Mouse (Mus musculus) MEL (cell line): ENCODE measurements around the gene Pnpt1. TPM values are rescaled to one million over a fixed set of nuclear protein-coding genes. Genes with fewer than 3 reads are reported as not detected.

Experiments used
- DNase-seq: peaks from one replicate; pipeline ENCODE4 v3.0.0; 2011; ENCODE audit warnings: low read depth, low spot score
- H3K27ac ChIP-seq: 2 replicates; pipeline ENCODE4 v1.5.1; 2012; ENCODE audit warnings: low read depth, mild to moderate bottlenecking, control low read depth, low read length, moderate library complexity; ENCODE audit not compliant: control insufficient read depth
- H3K27me3 ChIP-seq, 2 experiments: fragments of 150-350 bp in 1 of 2; sonication (generic) in 1 of 2; 2 replicates each; pipeline ENCODE4 v1.6.1; 2012; ENCODE audit warnings: low read length in 2 of 2, mild to moderate bottlenecking in 2 of 2, improper control_type of control experiment in 1 of 2, moderate library complexity in 1 of 2; ENCODE audit not compliant: insufficient read depth in 2 of 2, control insufficient read depth in 1 of 2
- H3K36me3 ChIP-seq, 2 experiments: 2 replicates each; pipeline ENCODE4 v1.6.1; 2012 to 2014; ENCODE audit warnings: low read length in 2 of 2, improper control_type of control experiment in 1 of 2, inconsistent platforms in 1 of 2, mild to moderate bottlenecking in 1 of 2; ENCODE audit not compliant: insufficient read depth in 2 of 2, control insufficient read depth in 1 of 2
- H3K4me1 ChIP-seq, 2 experiments: fragments of 150-350 bp in 1 of 2; sonication (generic) in 1 of 2; 2 replicates each; pipeline ENCODE4 v1.6.1; 2012; ENCODE audit warnings: low read length in 2 of 2, improper control_type of control experiment in 1 of 2, mild to moderate bottlenecking in 1 of 2; ENCODE audit not compliant: insufficient read depth in 2 of 2, control insufficient read depth in 1 of 2
- H3K4me3 ChIP-seq, 2 experiments: fragments of 150-350 bp in 1 of 2; sonication (generic) in 1 of 2; 2 replicates each; pipeline ENCODE4 v1.5.1; 2012; ENCODE audit warnings: low read depth in 2 of 2, low read length in 2 of 2, mild to moderate bottlenecking in 2 of 2, moderate library complexity in 2 of 2, control low read depth in 1 of 2, improper control_type of control experiment in 1 of 2; ENCODE audit not compliant: control insufficient read depth in 1 of 2, insufficient read depth in 1 of 2
- H3K79me2 ChIP-seq: 2 replicates; pipeline ENCODE4 v1.6.1; 2012; ENCODE audit warnings: mild to moderate bottlenecking, low read length, moderate library complexity; ENCODE audit not compliant: control insufficient read depth, poor library complexity, insufficient read depth
- H3K9ac ChIP-seq: 2 replicates; pipeline ENCODE4 v1.6.1; 2012; ENCODE audit warnings: low read depth, mild to moderate bottlenecking, control low read depth, low read length, moderate library complexity; ENCODE audit not compliant: control insufficient read depth, poor library complexity, severe bottlenecking
- H3K9me3 ChIP-seq: fragments of 150-350 bp; sonication (generic); replicated peaks from 2 replicates; pipeline ENCODE4 v1.6.1; 2012; ENCODE audit warnings: mild to moderate bottlenecking, low read length, improper control_type of control experiment, moderate library complexity; ENCODE audit not compliant: insufficient read depth
- CHD1 ChIP-seq: IDR thresholded peaks from 2 replicates; pipeline ENCODE4 v1.6.1; 2012; ENCODE audit warnings: low read depth, mild to moderate bottlenecking, inconsistent platforms, low read length, improper control_type of control experiment
- CHD2 ChIP-seq: IDR thresholded peaks from 2 replicates; pipeline ENCODE4 v1.6.1; 2011; ENCODE audit warnings: low read length, improper control_type of control experiment
- CTCF ChIP-seq, 3 experiments: IDR thresholded peaks in 2 of 3; conservative IDR thresholded peaks in 1 of 3; 2 replicates each; pipeline ENCODE4 v1.5.1; 2011 to 2012; ENCODE audit warnings: low read length in 3 of 3, low read depth in 2 of 3, mild to moderate bottlenecking in 2 of 3, improper control_type of control experiment in 1 of 3, inconsistent platforms in 1 of 3, mixed read lengths in 1 of 3, moderate library complexity in 1 of 3; ENCODE audit not compliant: control insufficient read depth in 1 of 3, insufficient read depth in 1 of 3, poor library complexity in 1 of 3, severe bottlenecking in 1 of 3
- E2F4 ChIP-seq: IDR thresholded peaks from 2 replicates; pipeline ENCODE4 v1.6.1; 2011; ENCODE audit warnings: low read depth, low read length, improper control_type of control experiment, borderline replicate concordance
- ELF1 ChIP-seq: IDR thresholded peaks from 2 replicates; pipeline ENCODE4 v1.6.1; 2014; ENCODE audit warnings: low read depth, mild to moderate bottlenecking, inconsistent platforms, low read length, improper control_type of control experiment, moderate library complexity
- ETS1 ChIP-seq: IDR thresholded peaks from 2 replicates; pipeline ENCODE4 v1.6.1; 2012; ENCODE audit warnings: low read depth, mild to moderate bottlenecking, inconsistent platforms, low read length, improper control_type of control experiment, moderate library complexity
- GABPA ChIP-seq: IDR thresholded peaks from 2 replicates; pipeline ENCODE4 v1.6.1; 2012; ENCODE audit warnings: low read depth, mild to moderate bottlenecking, inconsistent platforms, low read length, improper control_type of control experiment, moderate library complexity
- HCFC1 ChIP-seq: IDR thresholded peaks from 2 replicates; pipeline ENCODE4 v1.6.1; 2012; ENCODE audit warnings: low read depth, mild to moderate bottlenecking, inconsistent platforms, low read length, improper control_type of control experiment, moderate library complexity
- JUND ChIP-seq: IDR thresholded peaks from 2 replicates; pipeline ENCODE4 v1.6.1; 2011; ENCODE audit warnings: low read depth, mild to moderate bottlenecking, improper control_type of control experiment, low read length
- MAX ChIP-seq: IDR thresholded peaks from 2 replicates; pipeline ENCODE4 v1.6.1; 2011; ENCODE audit warnings: low read length, improper control_type of control experiment
- MXI1 ChIP-seq: IDR thresholded peaks from 2 replicates; pipeline ENCODE4 v1.6.1; 2011; ENCODE audit warnings: mild to moderate bottlenecking, low read depth, low read length, improper control_type of control experiment
- MYB ChIP-seq: IDR thresholded peaks from 2 replicates; pipeline ENCODE4 v1.6.1; 2011; ENCODE audit warnings: mild to moderate bottlenecking, low read depth, low read length, improper control_type of control experiment
- MYC ChIP-seq: IDR thresholded peaks from 2 replicates; pipeline ENCODE4 v1.6.1; 2011; ENCODE audit warnings: low read depth, mild to moderate bottlenecking, low read length, improper control_type of control experiment, moderate library complexity
- NRF1 ChIP-seq: IDR thresholded peaks from 2 replicates; pipeline ENCODE4 v1.6.1; 2014; ENCODE audit warnings: low read depth, mild to moderate bottlenecking, inconsistent platforms, low read length, improper control_type of control experiment, moderate library complexity; ENCODE audit not compliant: poor library complexity, insufficient read depth, severe bottlenecking
- POLR2A ChIP-seq, 2 experiments: IDR thresholded peaks; 2 replicates each; pipeline ENCODE4 v1.6.1; 2011 to 2012; ENCODE audit warnings: low read length in 2 of 2, mild to moderate bottlenecking in 2 of 2, control low read depth in 1 of 2, improper control_type of control experiment in 1 of 2, low read depth in 1 of 2, moderate library complexity in 1 of 2; ENCODE audit not compliant: control insufficient read depth in 1 of 2, insufficient read depth in 1 of 2, poor library complexity in 1 of 2
- POLR2AphosphoS2 ChIP-seq: IDR thresholded peaks from 2 replicates; pipeline ENCODE4 v1.6.1; 2011; ENCODE audit warnings: low read length, improper control_type of control experiment
- POLR2AphosphoS5 ChIP-seq: IDR thresholded peaks from 2 replicates; pipeline ENCODE4 v1.6.1; 2012; ENCODE audit warnings: low read depth, borderline replicate concordance, mild to moderate bottlenecking, inconsistent platforms, low read length, moderate library complexity, mixed read lengths
- RCOR1 ChIP-seq: IDR thresholded peaks from 2 replicates; pipeline ENCODE4 v1.6.1; 2012; ENCODE audit warnings: low read depth, mild to moderate bottlenecking, inconsistent platforms, low read length, improper control_type of control experiment
- SIN3A ChIP-seq: IDR thresholded peaks from 2 replicates; pipeline ENCODE4 v1.6.1; 2012; ENCODE audit warnings: low read length, improper control_type of control experiment, inconsistent platforms
- SMC3 ChIP-seq: IDR thresholded peaks from 2 replicates; pipeline ENCODE4 v1.6.1; 2011; ENCODE audit warnings: low read depth, low read length, improper control_type of control experiment
- TAL1 ChIP-seq: IDR thresholded peaks from 2 replicates; pipeline ENCODE4 v1.6.1; 2012; ENCODE audit warnings: mild to moderate bottlenecking, inconsistent platforms, low read length, moderate library complexity, mixed read lengths
- TBP ChIP-seq: IDR thresholded peaks from 2 replicates; pipeline ENCODE4 v1.8.0; 2011; ENCODE audit warnings: low read depth, low read length, improper control_type of control experiment
- UBTF ChIP-seq: IDR thresholded peaks from 2 replicates; pipeline ENCODE4 v1.6.1; 2012; ENCODE audit warnings: low read depth, mild to moderate bottlenecking, inconsistent platforms, low read length, improper control_type of control experiment, moderate library complexity, borderline replicate concordance; ENCODE audit not compliant: insufficient read depth
- USF1 ChIP-seq: IDR thresholded peaks from 2 replicates; pipeline ENCODE4 v1.6.1; 2014; ENCODE audit warnings: low read depth, mild to moderate bottlenecking, inconsistent platforms, low read length, improper control_type of control experiment, moderate library complexity
- ZC3H11A ChIP-seq: IDR thresholded peaks from 2 replicates; pipeline ENCODE4 v1.6.1; 2012; ENCODE audit warnings: low read depth, mild to moderate bottlenecking, inconsistent platforms, low read length, improper control_type of control experiment
- ZKSCAN1 ChIP-seq: IDR thresholded peaks from 2 replicates; pipeline ENCODE4 v1.6.1; 2012; ENCODE audit warnings: low read depth, mild to moderate bottlenecking, inconsistent platforms, low read length, improper control_type of control experiment, moderate library complexity
- ZNF384 ChIP-seq: IDR thresholded peaks from 2 replicates; pipeline ENCODE4 v1.6.1; 2012; ENCODE audit warnings: low read depth, mild to moderate bottlenecking, inconsistent platforms, low read length, improper control_type of control experiment
- polyA plus RNA-seq, 2 experiments: library from polyadenylated mRNA; stranded (reverse) in 1 of 2; unstranded in 1 of 2; fragments of >175 nt in 1 of 2; fragments of >200 nt in 1 of 2; gene quantifications; 2 replicates each; pipeline versions ENCODE4 v1.2.1 to v1.2.4; 2012; ENCODE audit warnings: low replicate concordance in 2 of 2, low read depth in 1 of 2; ENCODE audit not compliant: insufficient read length in 2 of 2, insufficient read depth in 1 of 2, missing spikeins in 1 of 2
- total RNA-seq: library from RNA; depleted of rRNA; stranded (reverse); fragments of 300-350 nt; gene quantifications from 2 replicates; pipeline ENCODE4 v1.2.3, GENCODE M21; 2012

Gene Pnpt1
- total and polyA plus RNA-seq, 3 experiments, result 56.2 to 85.0 TPM; not detected in 1

DNA sequence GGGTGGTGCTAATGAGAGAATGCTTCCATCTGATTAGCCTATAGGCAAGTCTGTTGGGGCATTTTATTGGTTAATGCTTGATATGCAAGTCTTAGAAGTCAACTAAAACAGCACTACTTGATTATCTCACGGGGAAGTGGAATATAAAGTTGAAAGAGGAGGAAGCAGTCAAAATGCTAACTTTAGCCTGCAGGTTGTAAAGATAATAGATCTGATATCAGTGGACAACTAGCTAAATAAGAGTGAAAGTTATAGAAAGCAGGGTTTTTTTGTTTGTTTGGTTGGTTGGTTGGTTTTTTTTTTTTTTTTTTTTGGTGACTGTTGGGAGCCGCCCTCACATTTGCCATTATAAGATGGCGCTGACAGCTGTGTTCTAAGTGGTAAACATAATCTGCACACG is 33.0 kb downstream of the Pnpt1 start (continued):
- TF ChIP-seq CHD1, result no peak
- TF ChIP-seq ETS1, result peak; percentile 43; the same call in 1 of the 2 replicates
- no peak for TF ChIP-seq MYB
- TF ChIP-seq ELF1, result no peak
- no peak for TF ChIP-seq GABPA
- TF ChIP-seq MXI1, result no peak
- no peak for TF ChIP-seq TAL1
- no peak for TF ChIP-seq POLR2AphosphoS5
- no peak for TF ChIP-seq E2F4
- no peak for TF ChIP-seq TBP

DNA sequence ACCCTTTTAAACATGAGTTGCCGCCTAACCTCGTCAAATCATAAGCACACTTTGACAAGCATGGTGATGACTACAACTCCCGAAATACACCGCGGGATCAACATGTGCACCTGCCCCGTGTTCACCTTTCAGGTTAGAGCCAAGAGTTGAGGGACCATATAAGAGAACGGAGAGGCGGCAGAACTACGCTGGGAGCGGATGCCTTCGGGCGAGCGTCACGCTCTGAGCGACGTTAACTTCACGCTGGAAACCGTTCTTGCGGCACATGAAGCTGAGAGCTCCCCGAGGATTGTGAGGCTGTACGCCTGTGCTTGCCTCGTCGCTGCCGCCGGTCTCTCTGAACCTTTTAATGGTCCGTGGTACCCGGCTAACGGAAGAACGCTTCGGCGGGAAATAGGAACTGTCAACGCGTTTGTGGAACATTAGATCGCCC is 41.4 kb downstream of the Pnpt1 start:
- peak; percentile 80 for DNase-seq
- Histone ChIP-seq H3K27ac (peak overlapping the region; percentile 67), H3K27me3 (no peaks in the 10 kb centered on the region), H3K4me1 (peaks cover 14 to 23% of the 10 kb centered on the region in 2 experiments; a peak in 3 of 4 replicates), H3K79me2 (peaks cover 34% of the 10 kb centered on the region), H3K9ac (peak overlapping the region; percentile 83)
- peak; percentile 89 for TF ChIP-seq HCFC1
- no peak for TF ChIP-seq ZNF384
- TF ChIP-seq UBTF, result no peak
- TF ChIP-seq POLR2AphosphoS2, result peak; percentile 2; the same call in 1 of the 2 replicates
- TF ChIP-seq USF1, result peak; percentile 45; the same call in 1 of the 2 replicates
- TF ChIP-seq SIN3A, result peak; percentile 83
- TF ChIP-seq JUND, result no peak
- no peak for TF ChIP-seq MYB
- TF ChIP-seq SMC3, result 0 out of 2 replicates have a peak, but pooled peaks have one; percentile 7
- TF ChIP-seq TBP, result peak; percentile 29; the same call in 1 of the 2 replicates
- TF ChIP-seq NRF1, result no peak
- no peak for TF ChIP-seq ZC3H11A
- TF ChIP-seq MXI1, result peak; percentile 97
- no peak; the same call in 1 of the 2 replicates for TF ChIP-seq CHD2
- TF ChIP-seq MYC, result peak; percentile 95
- TF ChIP-seq CTCF (IDR thresholded peaks at IDR 0.05 in 2 of 3, conservative IDR thresholded peaks at IDR 0.05 in 1 of 3; ENCODE audit: control insufficient read depth in 1 of 3, insufficient read depth in 1 of 3, low read depth in 2 of 3, low read length in 3 of 3, poor library complexity in 1 of 3, severe bottlenecking in 1 of 3), result no peak
- peak in 1 of 2 experiments; percentile 38; a peak in 2 of 4 replicates for TF ChIP-seq POLR2A (IDR thresholded peaks at IDR 0.05; ENCODE audit: control insufficient read depth in 1 of 2, insufficient read depth in 1 of 2, low read depth in 1 of 2, low read length in 2 of 2, poor library complexity in 1 of 2)
- no peak for TF ChIP-seq ZKSCAN1
- TF ChIP-seq MAX, result peak; percentile 93
- TF ChIP-seq RCOR1, result no peak
- TF ChIP-seq, all 39 proteins: peak for 10
- H3K4me3 ChIP-seq, result peak overlapping the region; percentile 79 to 80
- H3K9me3 ChIP-seq, result no peaks in the 10 kb centered on the region
- peaks cover 9 to 20% of the 10 kb centered on the region in 2 experiments for H3K36me3 ChIP-seq
